Mouse (Mus musculus) limb, embryonic 15.5 days (tissue): ENCODE measurements around the gene Hnrnpa0. TPM values are rescaled to one million over a fixed set of nuclear protein-coding genes. Genes with fewer than 3 reads are reported as not detected.

Experiments used
- ATAC-seq: fragments of 200-750 bp; cut with Nextera tagmentation; 2 replicates; pipeline ENCODE4 v1.8.0; 2017; ENCODE audit warnings: low read depth, moderate TSS enrichment; ENCODE audit not compliant: insufficient number of reproducible peaks, low FRiP score, low TSS enrichment
- H3K27ac ChIP-seq: fragments of 300-500 bp; sonication (generic); 2 replicates; pipeline ENCODE4 v1.5.1; 2015; ENCODE audit warnings: moderate library complexity, mild to moderate bottlenecking, inconsistent platforms
- H3K27me3 ChIP-seq: fragments of 300-500 bp; sonication (generic); 2 replicates; pipeline ENCODE4 v1.6.1; 2015; ENCODE audit warnings: inconsistent platforms
- H3K36me3 ChIP-seq: fragments of 300-500 bp; sonication (generic); 2 replicates; pipeline ENCODE4 v1.6.1; 2015; ENCODE audit warnings: inconsistent platforms
- H3K4me1 ChIP-seq: fragments of 300-500 bp; sonication (generic); 2 replicates; pipeline ENCODE4 v1.6.1; 2015; ENCODE audit warnings: inconsistent platforms
- H3K4me2 ChIP-seq: fragments of 300-500 bp; sonication (generic); 2 replicates; pipeline ENCODE4 v1.6.1; 2015; ENCODE audit warnings: mild to moderate bottlenecking, inconsistent platforms
- H3K4me3 ChIP-seq: fragments of 300-500 bp; sonication (generic); 2 replicates; pipeline ENCODE4 v1.5.1; 2015; ENCODE audit warnings: mild to moderate bottlenecking, inconsistent platforms
- H3K9ac ChIP-seq: fragments of 300-500 bp; sonication (generic); 2 replicates; pipeline ENCODE4 v1.6.1; 2015; ENCODE audit warnings: inconsistent platforms
- H3K9me3 ChIP-seq: fragments of 300-500 bp; sonication (generic); 2 replicates; pipeline ENCODE4 v1.6.1; 2016; ENCODE audit warnings: inconsistent platforms
- WGBS: fragments of 180-500 bp; shearing (Covaris S2); methylation state at CpG from one replicate; pipeline ENCODE4 v1.1.7; 2015; 5-methylcytosine and 5-hydroxymethylcytosine counted together
- polyA plus RNA-seq: library from polyadenylated mRNA; unstranded; fragments of >200 nt; fragmentation: Nextera tagmentation; extraction: Ambion mirVana; gene quantifications from 2 replicates; pipeline ENCODE4 v1.2.1, GENCODE M21; 2015

Hnrnpa0 gene
- polyA plus RNA-seq, 1 experiment from 2014 or later: 31.7 TPM

DNA sequence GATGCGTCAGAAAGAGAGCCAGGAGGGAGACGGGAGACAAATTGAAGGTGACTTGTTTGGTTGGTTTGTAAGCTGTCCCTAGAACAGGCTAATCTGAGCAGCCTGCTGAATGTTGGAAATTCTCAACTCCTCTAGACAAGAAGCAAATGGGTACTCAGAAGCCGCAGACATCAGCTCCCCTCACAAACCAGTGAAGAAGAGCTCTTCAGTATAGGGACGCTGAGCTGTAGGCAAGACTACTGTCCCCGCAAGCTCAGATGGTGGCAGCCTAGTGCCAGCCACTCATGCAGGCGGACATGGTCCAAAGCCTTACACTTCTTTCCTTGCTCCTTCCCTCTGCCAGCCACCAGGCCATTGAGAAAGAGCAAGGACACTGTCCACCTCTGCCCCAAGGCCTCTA is 17.1 kb downstream of the Hnrnpa0 start:
- Histone ChIP-seq H3K9me3 (no peaks in the 10 kb centered on the region), H3K4me3 (no peak overlapping the region), H3K36me3 (no peaks in the 10 kb centered on the region; the same call in 1 of the 2 replicates), H3K9ac (no peak overlapping the region), H3K4me2 (no peak overlapping the region), H3K4me1 (peaks cover 25% of the 10 kb centered on the region), H3K27me3 (no peaks in the 10 kb centered on the region), H3K27ac (no peak overlapping the region)
- 92% methylated on average over 6 of the region's 6 CpGs for WGBS
- ATAC-seq: no peak

DNA sequence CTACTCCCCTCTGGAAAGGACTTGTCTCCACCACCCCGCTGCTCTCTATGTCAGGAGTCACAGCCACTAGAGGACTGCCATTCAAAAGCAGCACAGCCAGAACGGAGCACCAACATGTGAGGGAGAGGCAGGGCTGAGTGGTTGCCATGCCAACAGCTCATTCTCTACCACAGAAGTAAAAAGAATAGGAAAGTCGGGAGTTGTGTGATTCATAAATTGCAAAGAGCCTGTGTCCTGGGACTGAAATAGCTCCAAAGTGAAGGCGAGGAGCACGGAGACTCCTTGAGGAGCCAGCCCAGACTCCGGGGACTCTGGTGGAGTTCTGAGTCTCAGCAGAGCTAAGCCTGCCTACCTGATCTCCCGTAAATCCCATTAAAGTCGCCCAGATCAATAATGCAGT is 37.7 kb downstream of the Hnrnpa0 start:
- H3K9me3 ChIP-seq: no peaks in the 10 kb centered on the region
- H3K4me2 ChIP-seq: no peak overlapping the region
- ATAC-seq: no peak
- H3K36me3 ChIP-seq: peaks cover 3% of the 10 kb centered on the region; the same call in 1 of the 2 replicates
- no peak overlapping the region for H3K4me3 ChIP-seq
- WGBS: 54% methylated on average over 8 of the region's 8 CpGs
- no peaks in the 10 kb centered on the region for H3K27me3 ChIP-seq
- H3K4me1 ChIP-seq: no peaks in the 10 kb centered on the region
- no peak overlapping the region for H3K9ac ChIP-seq
- no peak overlapping the region for H3K27ac ChIP-seq

GRCm38 (mm10) chr13:58084396-58084795 is 44.0 kb downstream of the Hnrnpa0 start:
- Histone ChIP-seq H3K4me1 (no peaks in the 10 kb centered on the region), H3K27ac (no peak overlapping the region), H3K4me3 (no peak overlapping the region), H3K9ac (no peak overlapping the region), H3K9me3 (no peaks in the 10 kb centered on the region), H3K27me3 (no peaks in the 10 kb centered on the region), H3K4me2 (no peak overlapping the region), H3K36me3 (no peaks in the 10 kb centered on the region)
- ATAC-seq: no peak
- WGBS: 89% methylated on average over 5 of the region's 5 CpGs

DNA sequence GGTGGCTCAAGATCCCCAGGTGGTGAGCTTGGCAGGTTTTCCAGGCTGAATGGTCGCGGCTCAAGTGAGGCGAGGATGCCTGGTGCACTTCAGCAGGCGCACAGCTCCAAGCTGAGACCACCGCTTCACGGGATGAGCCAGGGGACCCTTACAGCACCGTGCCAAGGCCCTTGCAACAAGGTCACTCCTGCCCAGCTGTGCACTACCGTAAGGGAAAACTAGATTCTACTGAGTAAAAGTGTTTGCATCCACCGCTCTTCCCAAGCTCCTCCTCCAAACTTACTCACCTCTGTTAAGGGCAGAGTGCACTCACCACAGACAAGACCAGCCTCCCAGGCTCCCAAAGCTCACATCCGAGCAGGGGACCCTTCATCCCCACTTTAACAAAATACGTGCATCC is 44.8 kb downstream of the Hnrnpa0 start:
- 85% methylated on average over 11 of the region's 11 CpGs for WGBS
- ATAC-seq: no peak
- no peak overlapping the region for H3K4me2 ChIP-seq
- H3K27ac ChIP-seq: no peak overlapping the region
- H3K9me3 ChIP-seq: no peaks in the 10 kb centered on the region
- no peaks in the 10 kb centered on the region for H3K4me1 ChIP-seq
- H3K36me3 ChIP-seq: no peaks in the 10 kb centered on the region
- H3K9ac ChIP-seq: no peak overlapping the region
- no peaks in the 10 kb centered on the region for H3K27me3 ChIP-seq
- no peak overlapping the region for H3K4me3 ChIP-seq

GRCm38 (mm10) chr13:58083048-58083447 is 45.3 kb downstream of the Hnrnpa0 start:
- Histone ChIP-seq H3K36me3 (no peaks in the 10 kb centered on the region), H3K9me3 (no peaks in the 10 kb centered on the region), H3K4me2 (no peak overlapping the region), H3K4me3 (no peak overlapping the region), H3K27me3 (no peaks in the 10 kb centered on the region), H3K27ac (no peak overlapping the region), H3K9ac (no peak overlapping the region), H3K4me1 (no peaks in the 10 kb centered on the region)
- 61% methylated on average over 5 of the region's 5 CpGs for WGBS
- ATAC-seq: no peak

GRCm38 (mm10) chr13:58078361-58078760 is 50.0 kb downstream of the Hnrnpa0 start:
- H3K27me3 ChIP-seq: no peaks in the 10 kb centered on the region
- ATAC-seq: no peak
- 77% methylated on average over 5 of the region's 5 CpGs for WGBS
- no peak overlapping the region for H3K4me3 ChIP-seq
- no peaks in the 10 kb centered on the region for H3K36me3 ChIP-seq
- peaks cover 8% of the 10 kb centered on the region; the same call in 1 of the 2 replicates for H3K4me1 ChIP-seq
- no peak overlapping the region for H3K9ac ChIP-seq
- H3K9me3 ChIP-seq: no peaks in the 10 kb centered on the region
- no peak overlapping the region for H3K4me2 ChIP-seq
- no peak overlapping the region for H3K27ac ChIP-seq

Other genes starting within 250 kb of the Hnrnpa0 start
- gene Spock1, start 220.2 kb downstream of the Hnrnpa0 start, polyA plus RNA-seq: 2.7 and 3.3 TPM in 2 replicates
- gene Klhl3, start 15.0 kb downstream of the Hnrnpa0 start, polyA plus RNA-seq: 2.8 and 3.7 TPM in 2 replicates
- gene Idnk, start 29.1 kb upstream of the Hnrnpa0 start, polyA plus RNA-seq: 29.3 and 33.0 TPM in 2 replicates
- gene Ubqln1, start 87.1 kb upstream of the Hnrnpa0 start, polyA plus RNA-seq: 98.8 and 108 TPM in 2 replicates
- gene Gkap1, start 147.1 kb upstream of the Hnrnpa0 start, polyA plus RNA-seq: 23.8 and 26.4 TPM in 2 replicates
- 0.43 and 0.45 TPM in 2 replicates for gene Kif27, start 230.6 kb upstream of the Hnrnpa0 start, polyA plus RNA-seq